Mouse (Mus musculus): ENCODE results near the gene Cbln3. TPM values are rescaled to one million over a fixed set of nuclear protein-coding genes. Genes with fewer than 3 reads are reported as not detected.
A peak's percentile ranks its signal among the peaks of the same experiment; 100 is the strongest.

Cbln3 gene
- polyA plus RNA-seq, 1 experiment from 2014 or later: 0.25 TPM

GRCm38 (mm10) chr14:55900414-55900755 is 16.2 kb upstream of the Cbln3 start:
- Histone ChIP-seq H3K9me3 (ENCODE audit: control insufficient read depth, low read length) (no peaks in the 10 kb centered on the region), H3K9ac (ENCODE audit: low read depth, low read length) (peak overlapping the region; percentile 88), H3K27ac (replicated peaks; ENCODE audit: low read depth, low read length) (peak overlapping the region; percentile 77), H3K4me3 (ENCODE audit: low read depth, low read length) (peak overlapping the region; percentile 56), H3K4me1 (ENCODE audit: control insufficient read depth, insufficient read depth, low read length) (peaks cover 5% of the 10 kb centered on the region; the same call in 1 of the 2 replicates), H3K36me3 (ENCODE audit: control insufficient read depth, insufficient read depth, low read length) (peaks cover 26% of the 10 kb centered on the region), H3K4me2 (ENCODE audit: low read depth, low read length) (peak overlapping the region; percentile 89), H3K27me3 (replicated peaks; ENCODE audit: control insufficient read depth, insufficient read depth, low read length) (no peaks in the 10 kb centered on the region)
- WGBS: 5% methylated on average over 12 of the region's 12 CpGs
- DNase-seq (ENCODE audit: low spot score) (no peak), ATAC-seq (ENCODE audit: low read depth) (no peak; the same call in 1 of the 2 replicates)

- peak within 1 kb of the TSS; percentile 77 for H3K27ac ChIP-seq (replicated peaks; ENCODE audit: low read depth, low read length)
- WGBS: under 1% methylated on average over 39 of the region's 39 CpGs
- H3K27me3 ChIP-seq (replicated peaks; ENCODE audit: control insufficient read depth, insufficient read depth, low read length): no peaks in the 10 kb centered on the region
- peaks cover 32% of the 10 kb centered on the region for H3K36me3 ChIP-seq (ENCODE audit: control insufficient read depth, insufficient read depth, low read length)
- H3K4me2 ChIP-seq (ENCODE audit: low read depth, low read length): peak within 1 kb of the TSS; percentile 89
- peaks cover 5% of the 10 kb centered on the region; the same call in 1 of the 2 replicates for H3K4me1 ChIP-seq (ENCODE audit: control insufficient read depth, insufficient read depth, low read length)
- DNase-seq (ENCODE audit: low spot score) (peak; percentile 96), ATAC-seq (ENCODE audit: low read depth) (peak; percentile 97)
- H3K4me3 ChIP-seq (ENCODE audit: low read depth, low read length): peak within 1 kb of the TSS; percentile 56
- peak within 1 kb of the TSS; percentile 88 for H3K9ac ChIP-seq (ENCODE audit: low read depth, low read length)
- H3K9me3 ChIP-seq (ENCODE audit: control insufficient read depth, low read length): no peaks in the 10 kb centered on the region
Observed at GRCm38 (mm10) chr14:55899701-55900413, 15.7 kb upstream of the Cbln3 start, which contains the start of gene Sdr39u1. Gene Sdr39u1 (minus strand): TSS chr14:55900293.

GRCm38 (mm10) chr14:55898947-55899346 is 14.8 kb upstream of the Cbln3 start:
- WGBS: 89% methylated on average over 7 of the region's 7 CpGs
- H3K4me2 ChIP-seq (ENCODE audit: low read depth, low read length): peak overlapping the region; percentile 89
- H3K9me3 ChIP-seq (ENCODE audit: control insufficient read depth, low read length): no peaks in the 10 kb centered on the region
- peaks cover 5% of the 10 kb centered on the region; the same call in 1 of the 2 replicates for H3K4me1 ChIP-seq (ENCODE audit: control insufficient read depth, insufficient read depth, low read length)
- DNase-seq (ENCODE audit: low spot score): no peak
- peak overlapping the region; percentile 56; the same call in 1 of the 2 replicates for H3K4me3 ChIP-seq (ENCODE audit: low read depth, low read length)
- no peaks in the 10 kb centered on the region for H3K27me3 ChIP-seq (replicated peaks; ENCODE audit: control insufficient read depth, insufficient read depth, low read length)
- ATAC-seq (ENCODE audit: low read depth): no peak
- peaks cover 41% of the 10 kb centered on the region for H3K36me3 ChIP-seq (ENCODE audit: control insufficient read depth, insufficient read depth, low read length)
- peak overlapping the region; percentile 88; the same call in 1 of the 2 replicates for H3K9ac ChIP-seq (ENCODE audit: low read depth, low read length)
- H3K27ac ChIP-seq (replicated peaks; ENCODE audit: low read depth, low read length): peak overlapping the region; percentile 77; the same call in 1 of the 2 replicates

GRCm38 (mm10) chr14:55897671-55898070 is 13.5 kb upstream of the Cbln3 start:
- WGBS: 91% methylated on average over 12 of the region's 12 CpGs
- peaks cover 51% of the 10 kb centered on the region for H3K36me3 ChIP-seq (ENCODE audit: control insufficient read depth, insufficient read depth, low read length)
- no peak for ATAC-seq (ENCODE audit: low read depth)
- no peak overlapping the region for H3K9ac ChIP-seq (ENCODE audit: low read depth, low read length)
- H3K27ac ChIP-seq (replicated peaks; ENCODE audit: low read depth, low read length): no peak overlapping the region
- no peak overlapping the region for H3K4me2 ChIP-seq (ENCODE audit: low read depth, low read length)
- no peak for DNase-seq (ENCODE audit: low spot score)
- peaks cover 5% of the 10 kb centered on the region; the same call in 1 of the 2 replicates for H3K4me1 ChIP-seq (ENCODE audit: control insufficient read depth, insufficient read depth, low read length)
- H3K4me3 ChIP-seq (ENCODE audit: low read depth, low read length): no peak overlapping the region
- no peaks in the 10 kb centered on the region for H3K27me3 ChIP-seq (replicated peaks; ENCODE audit: control insufficient read depth, insufficient read depth, low read length)
- no peaks in the 10 kb centered on the region for H3K9me3 ChIP-seq (ENCODE audit: control insufficient read depth, low read length)

- ATAC-seq (ENCODE audit: low read depth): no peak
- Histone ChIP-seq H3K36me3 (ENCODE audit: control insufficient read depth, insufficient read depth, low read length) (peaks cover 54% of the 10 kb centered on the region), H3K4me2 (ENCODE audit: low read depth, low read length) (peak overlapping the region; percentile 73), H3K9ac (ENCODE audit: low read depth, low read length) (peak overlapping the region; percentile 5; the same call in 1 of the 2 replicates), H3K4me3 (ENCODE audit: low read depth, low read length) (0 out of 2 replicates have a peak overlapping the region, but pooled peaks have one; percentile 77), H3K27me3 (replicated peaks; ENCODE audit: control insufficient read depth, insufficient read depth, low read length) (no peaks in the 10 kb centered on the region), H3K27ac (replicated peaks; ENCODE audit: low read depth, low read length) (no peak overlapping the region), H3K4me1 (ENCODE audit: control insufficient read depth, insufficient read depth, low read length) (peaks cover 11% of the 10 kb centered on the region; the same call in 1 of the 2 replicates), H3K9me3 (ENCODE audit: control insufficient read depth, low read length) (no peaks in the 10 kb centered on the region)
- 79% methylated on average over 23 of the region's 24 CpGs for WGBS
- no peak for DNase-seq (ENCODE audit: low spot score)
Observed at GRCm38 (mm10) chr14:55886571-55887382, 2.6 kb upstream of the Cbln3 start.

GRCm38 (mm10) chr14:55885791-55886271 is 1.6 kb upstream of the Cbln3 start:
- peaks cover 45% of the 10 kb centered on the region for H3K36me3 ChIP-seq (ENCODE audit: control insufficient read depth, insufficient read depth, low read length)
- H3K9me3 ChIP-seq (ENCODE audit: control insufficient read depth, low read length): no peaks in the 10 kb centered on the region
- DNase-seq (ENCODE audit: low spot score) (peak; percentile 64), ATAC-seq (ENCODE audit: low read depth) (no peak)
- H3K4me2 ChIP-seq (ENCODE audit: low read depth, low read length): peak overlapping the region; percentile 73
- 3% methylated on average over 16 of the region's 16 CpGs for WGBS
- H3K27me3 ChIP-seq (replicated peaks; ENCODE audit: control insufficient read depth, insufficient read depth, low read length): no peaks in the 10 kb centered on the region
- peak overlapping the region; percentile 87 for H3K9ac ChIP-seq (ENCODE audit: low read depth, low read length)
- peak overlapping the region; percentile 92 for H3K27ac ChIP-seq (replicated peaks; ENCODE audit: low read depth, low read length)
- H3K4me1 ChIP-seq (ENCODE audit: control insufficient read depth, insufficient read depth, low read length): peaks cover 11% of the 10 kb centered on the region; the same call in 1 of the 2 replicates
- H3K4me3 ChIP-seq (ENCODE audit: low read depth, low read length): peak overlapping the region; percentile 77

- WGBS: 0% methylated on average over 7 of the region's 30 CpGs
- H3K36me3 ChIP-seq (ENCODE audit: control insufficient read depth, insufficient read depth, low read length): peaks cover 39% of the 10 kb centered on the region
- H3K27me3 ChIP-seq (replicated peaks; ENCODE audit: control insufficient read depth, insufficient read depth, low read length): no peaks in the 10 kb centered on the region
Observed at GRCm38 (mm10) chr14:55885114-55885790, 1.1 kb upstream of the Cbln3 start.

GRCm38 (mm10) chr14:55884713-55885113 is 521 bp upstream of the Cbln3 start, which contains the start of gene Khnyn:
Gene Khnyn (plus strand): TSS chr14:55884947.
- WGBS: 0% methylated on average over 23 of the region's 30 CpGs
- no peaks in the 10 kb centered on the region for H3K9me3 ChIP-seq (ENCODE audit: control insufficient read depth, low read length)
- DNase-seq (ENCODE audit: low spot score): peak; percentile 95

More at GRCm38 (mm10) chr14:55885114-55885790, 1.1 kb upstream of the Cbln3 start:
- ATAC-seq (ENCODE audit: low read depth): no peak; the same call in none of the 2 replicates
- peak overlapping the region; percentile 92 for H3K27ac ChIP-seq (replicated peaks; ENCODE audit: low read depth, low read length)
- peak; percentile 73 for DNase-seq (ENCODE audit: low spot score)
- peak overlapping the region; percentile 87 for H3K9ac ChIP-seq (ENCODE audit: low read depth, low read length)
- peaks cover 11% of the 10 kb centered on the region; the same call in 1 of the 2 replicates for H3K4me1 ChIP-seq (ENCODE audit: control insufficient read depth, insufficient read depth, low read length)
- no peaks in the 10 kb centered on the region for H3K9me3 ChIP-seq (ENCODE audit: control insufficient read depth, low read length)
- H3K4me2 ChIP-seq (ENCODE audit: low read depth, low read length): peak overlapping the region; percentile 73
- H3K4me3 ChIP-seq (ENCODE audit: low read depth, low read length): peak overlapping the region; percentile 77

More at GRCm38 (mm10) chr14:55884713-55885113, 521 bp upstream of the Cbln3 start, which contains the start of gene Khnyn:
- H3K27me3 ChIP-seq (replicated peaks; ENCODE audit: control insufficient read depth, insufficient read depth, low read length): no peaks in the 10 kb centered on the region
- ATAC-seq (ENCODE audit: low read depth): peak; percentile 95
- H3K4me1 ChIP-seq (ENCODE audit: control insufficient read depth, insufficient read depth, low read length): peaks cover 11% of the 10 kb centered on the region; the same call in 1 of the 2 replicates
- peak within 1 kb of the TSS; percentile 77 for H3K4me3 ChIP-seq (ENCODE audit: low read depth, low read length)
- peaks cover 34% of the 10 kb centered on the region for H3K36me3 ChIP-seq (ENCODE audit: control insufficient read depth, insufficient read depth, low read length)
- peak within 1 kb of the TSS; percentile 92 for H3K27ac ChIP-seq (replicated peaks; ENCODE audit: low read depth, low read length)
- peak within 1 kb of the TSS; percentile 87 for H3K9ac ChIP-seq (ENCODE audit: low read depth, low read length)
- H3K4me2 ChIP-seq (ENCODE audit: low read depth, low read length): peak within 1 kb of the TSS; percentile 73

Data from embryonic facial prominence, embryonic 14.5 days (tissue).